Mouse (Mus musculus) layer of hippocampus, adult 9-10 months (tissue): ENCODE measurements around the gene Cib3.
A peak's percentile ranks its signal among the peaks of the same experiment; 100 is the strongest.

ENCODE experiments used
- DNase-seq: peaks from one replicate; pipeline ENCODE4 v3.0.0; 2022; ENCODE audit warnings: low spot score

Cib3 gene

DNA sequence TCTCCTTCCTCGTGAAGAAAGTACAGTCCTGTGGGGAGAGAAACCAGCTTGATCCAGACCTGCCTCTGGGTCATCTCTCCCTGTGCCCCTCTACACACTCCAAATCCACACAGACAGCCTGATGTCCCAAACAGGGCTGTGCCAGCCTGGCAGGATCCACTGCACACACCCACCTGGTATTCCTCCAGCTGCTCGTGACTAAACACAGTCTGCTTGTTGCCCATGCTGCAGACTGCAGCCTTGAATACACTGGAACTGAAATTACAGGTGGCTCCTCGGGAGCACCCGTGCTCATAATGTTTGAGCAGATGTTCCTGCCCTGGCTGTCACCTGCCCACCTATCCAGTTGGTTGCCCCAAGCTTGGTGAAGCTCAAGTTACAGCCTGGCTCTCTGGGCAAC is at the start of gene Cib3:
Gene Cib3 (minus strand): TSS at position 87 of the 400 bp plus-strand sequence.
- no peak for DNase-seq

DNA sequence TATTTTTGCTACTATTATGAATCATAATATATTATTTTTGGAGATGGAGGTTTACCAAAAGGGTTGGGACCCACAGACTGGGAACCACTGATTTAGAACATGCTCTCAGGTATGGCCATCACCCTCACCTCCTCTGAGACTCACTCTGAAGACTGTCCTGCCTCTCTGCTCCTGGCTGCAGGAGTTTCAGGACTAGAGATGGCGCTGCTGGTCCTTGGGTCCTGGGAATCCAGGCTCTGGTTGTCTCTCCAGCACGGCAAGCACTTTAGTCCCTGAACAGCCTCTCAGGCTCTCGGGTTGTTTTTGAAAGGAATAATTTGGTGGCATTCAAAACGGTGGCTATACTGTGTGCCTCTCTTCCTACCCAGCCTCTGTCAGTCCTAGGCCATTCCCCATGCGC is 49.2 kb upstream of the Cib3 start:
- DNase-seq = no peak

DNA sequence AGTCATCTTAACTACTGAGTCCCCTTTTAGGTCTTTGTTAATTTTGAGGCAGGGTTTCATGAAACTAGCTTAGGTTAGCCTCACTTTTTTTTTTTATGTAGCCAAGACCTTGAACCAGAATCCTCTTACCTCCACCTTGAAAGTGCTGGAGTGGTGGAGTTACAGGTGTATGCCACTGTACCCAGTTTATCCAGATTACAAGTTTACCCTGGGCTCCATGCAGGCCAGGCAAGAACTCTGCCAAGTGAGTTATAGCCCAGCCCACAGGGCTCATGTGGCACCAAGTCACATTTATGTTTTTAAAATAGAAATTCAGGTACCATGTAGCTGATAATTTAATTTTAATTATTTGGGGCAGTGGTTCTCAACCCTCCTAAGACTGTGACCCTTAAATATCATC is 48.8 kb upstream of the Cib3 start:
- no peak for DNase-seq

DNA sequence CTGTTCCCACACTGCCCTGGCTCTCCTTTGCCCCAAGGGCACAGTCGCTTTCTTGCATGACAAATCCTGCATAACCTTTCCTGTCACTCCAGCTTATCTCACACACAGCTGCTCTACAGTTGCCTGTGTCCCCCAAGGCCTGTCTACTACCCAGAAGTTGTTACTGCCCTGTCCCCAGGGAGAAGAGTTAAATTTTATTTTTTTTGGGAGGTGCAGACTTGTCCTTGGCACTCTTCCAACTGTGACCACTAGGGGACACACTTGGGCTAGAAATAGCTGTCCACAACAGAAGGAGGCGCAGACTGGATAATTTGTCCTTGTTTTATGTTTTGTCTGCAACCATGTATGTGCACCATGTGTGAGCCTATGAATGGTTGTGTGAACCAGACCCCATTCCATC is 48.4 kb upstream of the Cib3 start:
- no peak for DNase-seq

DNA sequence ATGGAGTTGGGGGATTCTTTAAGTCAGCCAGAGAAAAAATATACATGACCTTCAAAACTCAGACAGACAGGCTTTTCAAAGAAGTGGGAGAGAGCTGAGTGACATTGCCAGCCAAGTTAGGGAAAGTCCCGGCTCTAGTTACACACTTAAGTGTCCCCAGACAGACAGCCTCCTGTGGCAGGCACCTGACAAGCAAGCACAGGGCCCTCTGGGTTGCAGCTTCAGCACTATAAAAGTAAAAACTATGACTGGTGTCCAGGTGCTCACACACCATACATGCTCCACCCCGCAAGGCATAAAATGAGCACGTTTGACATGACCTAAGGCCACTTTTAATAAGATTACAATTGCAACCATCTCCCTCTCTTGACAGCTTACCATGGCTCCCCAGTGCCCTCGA is 47.9 kb upstream of the Cib3 start:
- DNase-seq = no peak

DNA sequence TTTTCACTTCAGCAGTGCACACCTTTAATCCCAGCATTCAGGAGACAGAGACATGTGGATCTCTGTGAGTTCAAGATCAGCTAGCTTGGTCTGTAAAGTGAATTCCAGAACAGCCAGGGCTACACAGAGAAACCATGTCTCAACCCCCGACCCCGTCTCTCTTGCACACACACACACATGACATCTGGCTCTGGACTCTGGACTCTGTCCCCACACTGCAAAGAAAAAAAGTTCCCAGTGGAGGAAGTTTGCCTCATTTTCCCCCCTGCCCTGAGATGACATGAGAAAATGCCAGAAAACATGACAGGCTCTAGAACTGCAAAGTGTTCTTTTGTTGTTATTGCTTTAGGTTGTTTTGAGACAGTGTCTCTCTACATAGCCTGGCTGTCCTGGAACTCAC is 47.2 kb upstream of the Cib3 start:
- DNase-seq = no peak

DNA sequence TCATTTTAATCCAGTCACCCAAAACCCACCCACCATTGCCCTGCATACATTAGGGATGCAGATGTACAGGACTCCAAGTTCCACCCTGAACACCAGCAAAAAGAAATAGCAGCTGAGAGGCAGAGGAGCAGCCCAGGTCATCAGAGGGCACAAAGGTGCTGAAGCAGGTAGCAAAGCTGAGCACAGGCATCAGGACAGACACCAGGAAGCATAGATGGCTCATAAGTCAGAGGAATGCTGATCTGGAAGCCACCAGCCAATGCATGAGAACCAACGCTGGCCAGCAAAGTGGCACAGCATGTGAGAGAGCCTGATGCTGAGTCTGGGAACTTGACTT is 45.2 kb upstream of the Cib3 start:
- DNase-seq = no peak

DNA sequence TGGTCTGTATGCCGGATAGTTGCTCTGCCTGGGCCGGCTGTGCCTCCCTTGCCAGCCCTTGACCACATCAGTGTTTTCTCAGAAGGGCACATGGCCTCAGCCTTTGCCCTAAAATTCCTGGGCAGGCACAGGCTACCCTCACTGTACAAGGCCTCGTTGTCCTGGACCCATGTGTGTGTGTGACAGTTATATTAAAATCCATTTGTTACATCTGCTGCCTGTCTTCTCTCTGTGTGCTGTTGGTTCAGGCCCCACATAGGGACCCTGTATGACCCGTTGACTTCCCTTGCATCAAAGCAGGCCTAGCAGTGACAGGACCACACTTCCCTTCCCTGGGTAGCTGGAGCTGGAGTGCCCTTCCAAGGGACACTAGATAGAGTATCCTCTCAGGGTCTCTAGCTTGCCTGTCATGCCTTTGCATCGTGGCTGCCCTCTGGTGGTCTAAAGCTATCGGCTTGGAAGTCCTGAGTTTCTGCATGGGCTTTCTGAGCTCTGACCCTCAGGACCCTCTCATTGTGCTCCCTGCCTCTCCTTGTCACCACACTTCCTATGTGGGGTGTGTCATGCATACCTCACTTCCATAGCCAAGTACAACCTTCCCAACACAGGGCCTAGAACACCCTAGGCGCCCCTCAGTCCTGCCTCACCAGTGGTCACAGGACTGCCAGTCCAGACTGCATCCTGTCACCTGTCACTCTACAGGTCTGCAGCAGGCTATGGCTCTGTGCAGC is 44.7 kb upstream of the Cib3 start:
- DNase-seq = no peak

DNA sequence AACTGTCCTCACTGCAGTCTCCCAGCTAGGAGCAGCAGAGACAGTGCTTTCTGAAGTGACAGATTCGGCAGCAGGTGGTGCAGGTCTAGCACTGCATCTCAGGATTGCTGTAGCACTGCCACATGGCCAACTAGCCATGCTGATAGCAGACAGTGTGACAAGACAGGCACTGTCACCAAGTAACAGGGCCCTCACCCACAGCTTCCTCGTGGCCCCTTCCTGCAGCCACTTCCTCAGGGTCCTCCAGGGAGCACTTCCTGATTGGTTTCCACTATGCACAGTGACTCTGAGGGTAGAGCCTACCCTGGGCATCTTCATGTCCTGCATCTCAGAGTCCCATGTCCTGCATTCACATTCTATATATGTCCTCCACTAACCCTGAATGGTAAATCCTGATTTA is 32.0 kb upstream of the Cib3 start:
- DNase-seq = no peak

DNA sequence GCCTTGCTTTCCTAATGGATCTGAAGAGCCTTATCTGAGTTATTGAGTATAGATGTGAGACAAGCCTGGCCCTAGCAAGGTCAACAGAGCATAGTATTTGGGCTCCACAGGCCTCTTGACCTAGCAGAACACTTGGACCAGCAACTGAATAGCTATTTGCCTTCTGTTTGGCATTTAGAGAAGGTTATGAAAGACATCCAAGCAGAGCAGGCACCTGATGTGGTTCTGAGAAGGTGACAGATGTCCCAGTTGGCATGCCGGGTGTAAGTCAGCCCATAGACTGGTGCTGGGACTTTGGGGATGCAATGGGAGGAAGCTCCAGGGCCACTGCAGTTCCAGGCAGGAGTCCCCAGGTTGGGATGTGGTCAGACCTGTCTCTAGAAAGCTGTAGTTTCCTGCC is 29.6 kb upstream of the Cib3 start:
- DNase-seq = no peak

DNA sequence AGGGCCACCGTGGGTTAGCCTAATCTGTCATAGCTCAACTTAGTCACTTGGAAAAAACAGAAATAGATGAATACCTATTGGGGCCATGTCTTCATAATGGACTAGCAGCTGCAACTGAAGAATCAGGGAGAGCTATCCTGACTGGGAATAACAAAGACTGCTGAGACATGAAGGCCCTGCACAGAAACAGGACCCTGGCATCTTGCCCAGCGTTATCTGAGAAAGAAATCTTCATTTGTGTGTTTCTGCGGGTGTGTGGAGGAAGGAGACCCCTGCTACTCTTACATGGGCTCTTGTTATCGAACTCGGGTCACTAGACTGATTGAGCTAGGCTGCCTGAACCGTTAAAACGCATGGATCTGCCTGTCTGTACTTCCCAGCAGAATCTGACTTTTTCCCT is 28.3 kb upstream of the Cib3 start:
- DNase-seq = no peak

DNA sequence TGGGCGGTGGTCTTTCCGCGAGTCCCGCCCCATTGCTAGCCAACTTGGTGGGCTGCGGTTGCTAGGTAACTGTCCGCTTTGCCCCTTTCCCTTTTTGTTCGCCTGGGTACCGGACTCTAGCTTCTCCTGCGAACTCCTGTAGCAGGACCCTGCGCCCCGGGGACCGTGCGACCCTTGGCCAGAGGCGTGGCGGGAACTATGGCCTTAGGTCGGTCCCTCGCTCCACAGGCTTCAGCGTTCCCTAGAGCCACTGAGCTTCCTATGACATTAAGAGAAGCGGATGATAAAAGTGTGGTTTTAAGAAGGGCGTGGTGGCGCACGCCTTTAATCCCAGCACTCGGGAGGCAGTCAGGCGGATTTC is 27.7 kb upstream of the Cib3 start:
- no peak for DNase-seq

DNA sequence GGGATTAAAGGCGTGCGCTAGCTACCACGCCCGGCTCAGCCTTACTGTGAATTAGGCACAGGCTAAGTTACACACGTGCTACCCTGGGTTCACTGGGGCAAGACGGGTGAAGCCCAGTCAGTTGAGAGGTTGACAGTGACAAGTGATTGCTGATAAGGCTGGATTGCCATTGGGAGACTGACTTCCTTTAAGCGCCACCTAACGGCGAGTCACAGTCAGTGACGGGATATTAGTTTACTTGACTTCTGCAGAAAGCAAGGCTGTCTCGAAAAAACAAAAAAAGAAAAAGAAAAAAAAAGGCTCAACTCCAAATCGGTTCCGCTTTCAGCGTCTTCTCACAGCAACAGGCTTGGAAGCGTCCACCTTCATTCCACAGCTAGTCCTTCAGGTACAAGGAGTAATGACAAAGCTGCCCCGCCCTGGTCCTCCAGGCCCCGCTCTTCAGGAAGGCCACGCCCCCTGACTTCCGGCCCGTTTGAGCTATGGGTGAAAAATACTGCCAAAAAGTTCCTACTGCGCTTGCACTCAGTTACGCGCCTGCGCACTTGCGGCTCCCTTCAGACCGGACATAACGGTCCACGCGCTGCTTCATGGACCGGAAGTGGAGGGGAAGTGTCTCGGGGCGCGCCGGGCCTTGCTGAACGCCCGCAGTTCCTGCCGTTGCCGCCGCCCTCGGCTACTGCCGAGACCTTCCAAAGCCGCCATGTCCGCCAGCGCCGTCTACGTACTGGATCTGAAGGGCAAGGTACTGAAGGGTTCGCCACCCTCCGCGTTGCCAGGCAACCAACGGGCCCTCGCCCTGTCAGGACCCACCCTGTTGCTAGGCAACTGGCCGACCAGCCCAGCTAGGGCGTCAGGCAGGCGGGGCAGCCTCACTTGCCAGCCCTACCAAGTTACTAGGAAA is 27.1 kb upstream of the Cib3 start, which contains the start of gene Ap1m1:
Gene Ap1m1 (plus strand): TSS at position 520 of the 904 bp plus-strand sequence.
- peak; percentile 95 for DNase-seq

DNA sequence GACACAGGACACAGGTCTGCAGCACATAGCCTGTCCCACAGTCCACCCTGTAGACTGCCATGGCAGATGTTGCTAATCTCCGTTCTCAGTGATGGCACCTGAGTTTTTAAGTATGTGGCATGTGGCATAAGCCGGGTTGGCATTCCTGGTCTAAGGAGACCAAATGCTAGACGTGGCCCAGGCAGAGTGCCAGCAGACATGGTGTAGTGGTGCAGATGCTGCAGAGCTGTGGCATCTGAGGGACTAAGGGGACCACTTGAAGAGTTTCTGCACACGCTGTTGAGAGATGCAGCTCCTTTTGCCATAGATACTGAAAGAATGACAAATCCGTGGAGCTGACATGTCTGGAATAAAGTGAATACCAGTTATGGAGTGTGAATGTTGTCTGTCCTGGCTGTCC is 10.0 kb upstream of the Cib3 start:
- no peak for DNase-seq

DNA sequence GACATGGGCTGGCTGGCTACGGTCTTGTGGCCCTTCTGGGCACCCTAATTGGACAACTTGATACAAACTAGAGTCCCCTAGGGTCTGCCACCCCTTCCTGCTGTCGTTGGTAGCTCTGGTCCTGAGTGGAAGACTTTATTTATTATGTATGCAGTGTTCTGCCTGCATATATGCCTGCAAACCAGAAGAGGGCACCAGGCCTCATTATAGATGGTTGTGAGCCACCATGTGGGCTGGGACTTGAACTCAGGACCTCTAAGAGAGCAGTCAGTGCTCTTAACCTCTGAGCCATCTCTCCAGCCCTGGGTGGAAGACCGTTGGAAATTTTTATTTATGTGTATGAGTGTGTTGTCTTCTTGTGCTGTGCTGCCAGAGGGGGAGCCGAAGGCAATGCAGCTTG is 8.1 kb upstream of the Cib3 start:
- no peak for DNase-seq

DNA sequence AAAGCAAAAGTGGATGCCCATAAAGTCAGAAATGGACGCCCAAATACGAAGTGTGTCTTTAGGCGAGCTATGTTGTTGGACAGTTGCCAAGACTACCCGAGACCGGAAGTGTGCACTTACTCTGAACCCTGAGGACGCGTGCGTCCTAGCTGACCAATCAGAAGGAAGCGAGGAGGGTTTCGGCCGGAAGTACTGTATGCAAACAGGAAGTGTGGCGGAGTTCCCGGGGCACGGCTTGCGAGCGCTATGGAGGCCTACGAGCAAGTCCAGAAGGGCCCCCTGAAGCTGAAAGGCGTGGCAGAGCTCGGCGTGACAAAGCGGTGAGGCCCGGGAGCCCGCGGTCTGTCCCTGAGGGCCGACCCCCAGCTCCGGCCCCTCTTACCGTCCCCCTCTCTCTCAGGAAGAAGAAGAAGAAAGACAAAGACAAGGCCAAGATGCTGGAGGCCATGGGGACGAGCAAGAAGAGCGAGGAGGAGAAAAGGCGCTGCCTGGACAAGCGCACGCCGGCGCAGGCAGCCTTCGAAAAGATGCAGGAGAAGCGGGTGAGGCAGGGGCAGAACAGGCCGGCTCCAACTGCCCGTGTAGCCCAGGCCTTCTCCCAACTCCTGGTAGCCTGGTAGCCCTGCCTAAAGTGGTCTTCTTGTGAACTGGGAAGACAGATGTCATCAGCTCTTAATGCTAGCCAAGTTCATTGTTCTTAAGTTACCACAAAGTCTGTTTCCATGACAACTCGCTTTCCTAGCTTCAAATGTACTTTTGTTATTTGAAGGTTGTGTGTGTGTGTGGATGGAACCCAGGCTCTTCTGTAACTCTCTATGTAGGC is 7.1 kb upstream of the Cib3 start, which contains the start of gene Fam32a:
Gene Fam32a (plus strand): TSS at position 190 of the 823 bp plus-strand sequence.
- peak; percentile 89 for DNase-seq

DNA sequence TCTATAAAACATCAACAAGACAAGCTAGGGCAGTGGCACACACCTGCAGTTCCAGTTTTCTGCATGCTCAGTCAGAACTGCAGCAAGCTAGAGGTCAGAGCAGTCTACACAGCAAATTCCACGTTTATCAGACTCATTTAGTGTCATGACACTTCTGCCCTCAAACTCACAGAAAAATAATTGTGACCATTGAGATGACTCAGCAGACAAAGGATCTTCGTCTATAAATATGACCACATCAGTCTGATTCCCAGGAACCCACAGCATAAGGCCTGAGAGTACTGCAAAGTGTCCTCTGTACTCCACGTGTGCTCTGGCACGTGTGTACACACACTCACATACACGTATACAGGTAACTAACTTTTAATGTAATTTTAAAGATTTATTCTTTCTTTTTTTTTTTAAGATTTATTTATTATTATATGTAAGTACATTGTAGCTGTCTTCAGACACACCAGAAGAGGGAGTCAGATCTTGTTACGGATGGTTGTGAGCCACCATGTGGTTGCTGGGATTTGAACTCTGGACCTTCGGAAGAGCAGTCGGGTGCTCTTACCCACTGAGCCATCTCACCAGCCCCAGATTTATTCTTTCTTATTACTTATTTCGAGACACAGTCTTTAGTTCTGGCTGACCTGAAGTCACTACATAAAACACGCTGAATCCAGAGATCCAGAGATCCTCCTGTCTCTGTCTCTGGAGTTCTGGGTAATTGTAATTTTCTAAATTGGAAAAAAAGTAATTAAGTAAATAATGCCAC is 6.3 kb upstream of the Cib3 start:
- no peak for DNase-seq

DNA sequence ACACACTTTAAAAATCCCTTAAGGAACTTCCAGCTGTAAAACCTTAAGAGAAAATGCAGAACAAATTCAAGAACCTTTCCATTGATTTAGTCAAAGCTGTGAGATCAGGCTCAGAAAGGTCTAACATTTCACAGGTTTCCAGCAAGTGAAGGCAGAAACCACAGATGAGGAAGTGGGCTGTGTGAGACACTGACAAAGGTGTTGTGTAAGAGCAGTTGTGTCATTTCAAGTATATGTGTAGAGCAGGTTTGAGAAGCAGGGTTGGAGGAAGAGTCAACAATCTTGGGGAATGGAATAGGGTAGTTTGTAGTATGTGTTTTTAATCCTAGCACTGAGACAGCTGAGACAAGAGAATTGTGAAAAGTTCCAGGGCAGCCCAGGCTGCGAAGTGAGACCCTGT is 3.2 kb upstream of the Cib3 start:
- no peak for DNase-seq

DNA sequence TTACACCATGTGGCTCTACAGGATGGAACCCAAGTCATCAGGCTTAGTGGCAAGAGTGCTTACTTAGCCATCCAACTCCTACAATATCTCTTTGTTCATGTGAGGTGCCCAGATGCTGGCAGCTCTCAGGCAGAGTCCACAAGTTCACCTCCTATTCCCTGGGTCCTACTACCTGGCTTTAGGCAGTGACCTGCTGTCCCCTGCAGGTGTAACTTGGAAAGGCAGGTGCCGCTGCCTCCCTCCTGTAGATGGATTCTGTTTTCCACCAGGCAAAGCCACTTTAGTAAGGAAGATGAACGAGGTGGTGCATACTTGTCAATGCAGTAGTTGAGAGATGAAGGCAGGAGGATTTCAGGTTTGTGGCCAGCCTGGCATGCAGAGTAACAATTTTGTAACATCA is 2.4 kb upstream of the Cib3 start:
- no peak for DNase-seq

DNA sequence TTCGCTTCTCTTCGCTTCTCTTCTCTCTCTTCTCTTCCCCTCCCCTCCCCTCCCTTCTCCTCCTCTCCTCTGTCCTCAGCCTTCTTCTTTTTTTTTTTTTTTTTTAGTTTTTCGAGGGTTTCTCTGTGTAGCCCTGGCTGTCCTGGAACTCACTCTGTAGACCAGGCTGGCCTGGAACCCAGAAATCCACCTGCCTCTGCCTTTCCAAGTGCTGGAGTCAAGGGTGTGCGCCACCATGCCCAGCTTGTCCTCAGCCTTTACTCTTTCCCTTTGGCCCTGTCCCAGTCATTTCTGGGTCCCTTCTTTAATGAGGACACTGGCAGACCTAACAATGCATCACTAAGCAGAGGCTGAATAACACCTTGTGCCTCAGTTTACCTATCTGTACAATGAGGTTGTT is 899 bp upstream of the Cib3 start, which contains the start of gene Gm11034:
Gene Gm11034 (minus strand): TSS at position 101 of the 400 bp plus-strand sequence.
- DNase-seq = no peak

DNA sequence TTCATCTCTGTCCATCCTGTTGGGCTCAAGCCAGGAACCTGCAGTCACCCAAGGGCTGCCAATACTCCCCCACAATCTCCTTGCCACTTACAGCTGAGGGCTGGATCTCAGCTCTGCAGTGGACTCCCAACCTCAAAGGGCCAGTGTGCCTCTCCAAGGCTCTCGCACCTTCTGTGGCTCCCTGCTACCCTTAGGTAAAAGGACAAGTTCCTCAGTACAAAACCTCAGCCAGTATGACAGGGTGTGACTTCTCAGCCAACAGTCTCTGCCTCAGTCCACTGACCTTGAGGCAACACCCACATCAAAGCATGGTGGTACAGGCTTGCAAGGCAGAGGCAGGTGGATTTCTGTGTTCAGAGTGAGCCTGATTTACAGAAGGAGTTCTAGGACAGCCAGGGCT is 791 bp downstream of the Cib3 start:
- DNase-seq = no peak

DNA sequence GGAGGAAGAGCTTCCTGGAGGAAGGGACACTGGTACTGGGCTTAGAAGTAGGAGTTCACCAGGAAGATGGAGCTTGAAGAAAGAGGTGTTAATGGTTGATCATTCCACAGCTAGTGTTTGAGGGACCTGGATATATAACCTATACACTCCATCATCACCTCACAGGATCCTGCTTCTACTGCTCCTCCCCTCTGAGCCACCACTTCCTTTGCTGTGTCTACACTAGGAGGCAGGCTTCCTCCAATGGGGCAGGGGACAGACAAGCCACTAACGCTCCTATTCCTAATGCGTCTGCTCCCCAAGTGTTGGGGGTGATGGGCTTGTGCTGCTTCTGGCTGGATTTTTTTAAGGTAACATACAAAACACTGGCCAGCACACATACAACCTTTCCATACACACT is 1.9 kb downstream of the Cib3 start:
- no peak for DNase-seq
